Mouse (Mus musculus) liver, adult 2 months (tissue): ENCODE measurements at regions not wholly inside any gene's neighbourhood (a gene's known extent, or its start where the extent isn't known, plus 50 kb on each side); places are given as distances from the start of the nearest gene placed in this dataset.

ENCODE experiments used
- CTCF ChIP-seq: fragments of 200-500 bp; IDR thresholded peaks from 2 replicates; pipeline ENCODE4 v1.5.1; 2011; ENCODE audit warnings: low read depth, low read length, control low read depth
- POLR2A ChIP-seq: fragments of 200-500 bp; IDR thresholded peaks from 2 replicates; pipeline ENCODE4 v1.6.1; 2011; ENCODE audit warnings: low read length, control low read depth; ENCODE audit not compliant: insufficient read depth; ENCODE audit errors: extremely low read depth

DNA sequence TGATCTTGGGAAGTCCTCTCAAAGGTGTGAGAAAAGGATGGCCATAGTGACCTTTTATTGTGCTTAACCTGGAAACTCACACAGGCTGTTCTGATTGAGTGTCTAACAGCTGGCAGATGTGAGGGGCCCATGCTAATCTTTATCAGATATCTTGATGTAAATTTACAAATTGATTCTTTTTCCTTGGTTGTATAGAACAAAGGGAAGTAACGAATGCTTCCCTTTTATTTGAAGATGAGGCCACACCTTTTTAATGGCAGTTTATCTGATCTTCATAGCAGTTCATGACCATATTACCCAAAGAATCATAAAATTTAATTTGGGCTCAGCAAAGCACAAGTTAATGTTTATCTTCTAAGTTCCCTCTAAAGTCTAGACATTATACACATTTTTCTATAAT lies 926.7 kb downstream of the Car8 start:
- TF ChIP-seq CTCF (no peak), POLR2A (no peak)
